Mouse (Mus musculus): ENCODE measurements around the gene Dagla. TPM values are rescaled to one million over a fixed set of nuclear protein-coding genes. Genes with fewer than 3 reads are reported as not detected.
A peak's percentile ranks its signal among the peaks of the same experiment; 100 is the strongest.

The Dagla gene
- polyA plus RNA-seq, 1 experiment from 2014 or later, result 0.17 TPM

DNA sequence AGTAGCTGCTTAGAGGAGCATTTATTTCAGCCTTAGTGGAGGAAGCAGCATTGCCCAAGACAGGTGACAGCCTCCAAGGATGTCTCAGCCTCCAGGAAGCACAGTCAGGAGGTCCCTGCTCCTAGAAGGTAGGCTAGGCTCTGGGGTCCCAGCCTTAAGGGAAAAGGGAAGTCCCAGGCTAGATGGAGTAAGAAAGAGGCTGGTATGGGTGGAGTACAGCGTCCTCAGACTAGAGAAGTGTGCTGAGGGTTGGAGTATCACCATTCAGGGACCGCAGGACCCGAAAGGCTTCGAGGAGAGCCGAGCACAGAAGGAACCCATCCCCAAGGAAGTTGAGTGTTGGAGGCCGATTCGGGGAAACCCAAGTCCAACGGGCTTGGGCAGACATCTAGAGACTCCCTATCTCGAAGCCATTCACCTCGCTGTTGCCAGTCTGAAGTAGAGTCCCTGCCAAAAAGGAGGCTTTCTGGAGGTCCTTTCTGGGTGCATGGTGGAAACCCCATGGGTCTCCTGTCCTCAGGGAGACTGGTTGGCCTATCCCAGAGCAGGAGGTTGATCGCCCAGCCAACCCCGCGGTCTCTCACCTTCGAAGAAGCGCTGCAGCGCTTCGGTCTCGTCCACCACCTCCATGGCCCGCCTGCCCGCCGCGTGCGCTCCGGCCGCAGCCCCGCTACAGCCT, 64.6 kb downstream of the Dagla start:
- peak; percentile 32 for DNase-seq (ENCODE audit: low spot score)

DNA sequence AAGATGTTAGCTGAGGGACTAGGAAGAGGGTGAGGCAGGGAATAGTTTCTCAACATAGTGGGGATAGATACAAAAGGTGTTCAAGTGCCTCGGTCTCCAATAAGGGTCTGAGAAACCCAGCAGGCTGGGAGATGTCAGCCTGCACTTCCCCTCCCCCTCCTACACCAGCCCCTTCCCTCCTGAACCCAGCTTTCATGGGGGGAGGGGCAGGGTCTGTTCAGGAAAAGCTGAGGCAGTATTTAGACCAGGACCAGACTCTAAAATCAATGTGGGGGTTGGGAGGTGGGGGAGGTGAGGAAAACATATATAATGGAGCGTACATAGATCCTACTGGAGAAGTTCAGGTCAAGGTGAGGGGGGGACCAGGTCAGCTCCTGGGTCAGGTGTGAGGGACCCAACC, 65.3 kb downstream of the Dagla start:
- DNase-seq (ENCODE audit: low spot score), result no peak

DNA sequence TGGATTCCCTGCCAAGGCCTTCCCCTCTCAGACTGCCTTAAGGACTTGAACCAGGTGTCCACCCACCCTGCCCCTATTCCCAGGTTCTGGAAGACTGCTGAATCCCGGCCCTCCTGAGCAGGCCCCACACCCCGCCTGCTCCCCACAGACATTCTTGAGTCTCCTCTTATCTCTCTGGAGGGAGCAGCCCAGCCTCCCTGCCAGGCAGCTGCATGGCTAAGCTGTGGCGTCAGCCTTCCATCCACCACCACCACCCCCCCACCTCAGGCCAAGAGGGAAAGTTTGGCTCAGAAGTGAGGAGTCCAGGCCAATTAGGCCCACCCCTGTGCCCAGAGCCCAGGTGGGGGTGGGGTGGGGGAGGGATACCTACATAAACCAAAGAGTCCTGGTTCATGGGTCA, 66.2 kb downstream of the Dagla start:
- DNase-seq (ENCODE audit: low spot score), result no peak

DNA sequence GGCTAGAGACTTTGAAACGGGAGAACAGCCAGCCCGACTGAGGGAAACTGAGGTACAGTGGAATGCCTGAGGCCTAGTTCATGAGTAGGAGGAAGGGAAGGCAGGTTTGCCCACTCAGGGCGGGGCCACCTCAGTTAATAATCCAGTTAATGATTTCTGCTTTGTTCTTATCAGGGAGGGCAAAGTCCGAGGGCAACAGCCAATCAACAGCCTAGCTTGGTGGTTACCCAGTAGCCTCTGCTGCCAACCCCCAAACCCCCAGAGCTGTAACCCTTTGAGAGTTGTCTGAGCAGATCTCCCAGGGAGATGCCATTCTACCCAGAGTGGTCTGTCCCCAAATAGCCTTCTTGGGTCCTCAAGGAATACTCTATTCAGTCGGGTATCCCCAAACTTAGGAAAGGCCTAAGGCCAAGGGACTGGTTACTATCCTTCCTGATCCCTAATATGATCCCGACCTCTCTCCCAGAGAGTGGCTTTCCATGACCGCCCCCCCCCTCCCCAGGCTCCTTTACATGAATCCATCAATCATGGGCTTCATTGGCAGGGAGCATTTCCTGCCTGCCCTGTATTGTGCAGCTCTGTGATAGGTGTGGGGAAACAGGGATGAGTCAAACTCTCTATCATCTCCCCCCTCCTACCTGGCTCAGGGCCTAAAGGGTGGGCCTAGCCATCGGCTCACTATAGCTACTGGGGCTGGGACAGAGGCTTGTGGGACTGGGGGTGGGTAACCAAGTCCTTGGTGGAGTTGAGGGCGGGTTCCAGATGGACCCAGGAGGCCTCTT, 68.7 kb downstream of the Dagla start:
- no peak for DNase-seq (ENCODE audit: low spot score)

DNA sequence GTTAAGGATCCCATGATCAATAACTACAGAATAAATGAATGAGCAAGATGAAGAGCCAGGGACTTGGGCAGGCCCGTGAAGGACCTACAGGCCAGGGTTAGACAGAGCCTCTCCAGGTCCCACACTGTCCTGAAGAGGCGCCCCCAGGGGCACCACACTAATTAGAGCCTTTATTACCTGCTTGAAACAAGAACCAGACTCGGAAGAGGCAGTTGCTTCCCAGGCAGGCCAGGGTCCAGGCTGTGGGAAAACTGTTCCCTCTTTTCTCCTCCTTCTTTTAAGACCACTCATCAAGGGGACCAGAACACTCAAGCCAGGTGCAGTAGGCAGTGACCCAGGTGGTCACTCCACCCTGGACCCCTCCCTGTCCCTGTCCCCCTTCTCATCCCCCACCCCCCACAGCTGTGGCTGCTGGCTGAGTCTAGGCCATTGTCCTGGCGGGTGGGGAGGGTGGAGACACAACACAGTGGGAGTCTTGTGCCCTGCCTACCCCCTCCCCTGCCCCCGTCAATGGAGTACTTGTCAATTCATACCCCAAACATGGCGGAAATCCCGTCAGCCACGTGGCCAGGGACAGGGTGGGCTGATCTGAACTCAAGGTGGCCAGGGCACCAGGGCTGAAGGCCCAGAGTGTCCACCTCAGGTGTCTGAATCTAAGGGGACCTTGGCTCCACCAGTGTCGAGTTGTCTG, 72.2 kb downstream of the Dagla start:
- no peak for DNase-seq (ENCODE audit: low spot score)

DNA sequence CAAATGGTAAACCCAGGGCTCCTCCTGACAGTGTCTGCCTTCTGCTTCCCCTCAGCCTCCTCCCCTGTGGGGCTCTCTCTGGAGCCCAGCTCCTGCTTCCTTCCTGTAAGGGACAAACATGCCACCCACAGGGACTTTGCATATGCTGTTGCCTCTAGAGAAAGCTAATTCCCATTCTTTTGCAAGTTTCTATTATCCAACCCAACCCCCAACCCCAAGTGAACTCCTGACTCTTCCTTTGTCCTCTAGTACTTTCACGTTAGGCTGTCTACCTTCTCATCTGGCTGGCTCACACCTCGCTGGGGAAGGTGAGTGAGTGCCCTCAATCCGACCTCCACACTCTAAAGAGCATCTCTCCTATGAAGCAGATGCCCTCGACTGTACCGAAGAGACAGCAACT, 72.8 kb downstream of the Dagla start:
- no peak for DNase-seq (ENCODE audit: low spot score)

DNA sequence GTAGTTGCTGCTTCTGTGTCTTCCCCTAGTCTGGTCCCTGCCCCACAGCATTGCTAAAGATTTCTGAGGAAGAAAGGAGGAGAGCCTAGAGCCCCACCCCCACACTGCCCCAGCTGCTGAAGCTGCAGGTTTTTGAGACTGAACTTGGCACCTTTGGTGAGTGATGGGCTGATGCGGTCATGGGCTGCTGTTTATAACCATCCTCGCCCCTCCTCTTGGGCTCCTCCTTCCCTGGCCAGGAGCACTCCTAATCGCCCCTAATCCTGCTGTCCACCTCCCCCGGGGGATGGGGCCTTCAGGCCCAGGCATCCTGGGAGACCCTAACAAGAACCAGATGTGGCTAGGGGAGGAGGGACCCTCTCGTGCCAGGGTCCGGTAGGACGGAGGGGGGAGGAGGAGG, 73.7 kb downstream of the Dagla start:
- DNase-seq (ENCODE audit: low spot score), result no peak

DNA sequence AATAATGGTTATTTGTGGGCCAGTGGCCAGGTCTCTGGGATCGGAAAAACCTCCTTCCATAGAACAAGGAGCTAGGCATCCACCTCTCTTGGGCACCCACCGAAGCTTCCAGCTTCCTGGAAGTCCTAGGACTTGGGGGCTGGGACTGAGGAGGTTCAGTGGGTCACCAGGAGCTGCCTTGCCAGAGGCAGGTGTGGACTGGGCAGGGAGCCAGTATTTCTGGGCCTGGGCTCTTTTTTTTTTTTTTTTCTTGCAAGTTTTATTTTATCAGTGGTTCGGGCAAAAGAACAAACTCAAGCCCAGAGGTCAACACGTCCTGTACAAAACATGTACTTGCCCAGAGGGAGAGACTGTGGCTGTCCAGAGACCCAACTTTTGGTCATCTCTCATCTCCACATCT, 78.9 kb downstream of the Dagla start:
- DNase-seq (ENCODE audit: low spot score), result no peak

DNA sequence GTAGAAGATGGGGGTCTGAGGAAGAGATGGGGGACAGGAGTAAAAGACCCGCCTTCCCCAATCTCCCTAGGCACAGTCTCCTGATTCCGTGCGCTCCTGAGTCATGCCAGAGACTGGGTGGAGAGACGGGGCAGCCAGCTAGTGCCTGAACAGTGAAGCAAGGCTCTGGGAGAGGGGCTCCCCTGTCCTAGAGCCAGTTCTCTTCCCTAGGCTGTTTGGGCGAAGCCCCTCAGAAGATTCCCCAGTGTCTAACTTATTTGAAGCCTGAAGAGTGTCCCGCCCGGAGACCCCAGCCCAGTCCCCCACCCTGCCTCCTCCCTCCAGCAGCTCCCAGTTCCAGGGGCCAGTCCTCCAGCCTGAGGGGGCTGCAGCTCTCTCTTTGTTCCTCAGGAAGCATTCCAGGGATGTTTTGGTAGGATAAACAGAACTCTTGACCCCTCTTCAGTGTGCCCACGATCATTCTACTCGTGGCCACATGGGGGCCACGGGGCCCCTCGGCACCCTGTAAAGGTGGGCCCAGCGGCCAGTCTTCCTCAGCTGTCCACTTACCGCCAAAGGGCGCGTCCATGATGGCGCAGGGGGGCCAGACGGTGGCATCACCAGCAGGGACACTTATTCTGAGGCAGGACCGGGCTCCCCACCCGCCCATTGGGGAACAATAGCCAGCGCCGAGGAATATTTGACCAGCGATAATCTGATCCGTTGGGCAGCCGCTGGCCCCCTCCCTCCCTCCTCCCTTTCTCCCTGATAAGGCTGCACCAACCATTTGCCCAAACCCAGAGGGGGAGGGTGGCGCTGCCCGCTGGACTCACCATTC, 79.8 kb downstream of the Dagla start:
- DNase-seq (ENCODE audit: low spot score), result no peak

DNA sequence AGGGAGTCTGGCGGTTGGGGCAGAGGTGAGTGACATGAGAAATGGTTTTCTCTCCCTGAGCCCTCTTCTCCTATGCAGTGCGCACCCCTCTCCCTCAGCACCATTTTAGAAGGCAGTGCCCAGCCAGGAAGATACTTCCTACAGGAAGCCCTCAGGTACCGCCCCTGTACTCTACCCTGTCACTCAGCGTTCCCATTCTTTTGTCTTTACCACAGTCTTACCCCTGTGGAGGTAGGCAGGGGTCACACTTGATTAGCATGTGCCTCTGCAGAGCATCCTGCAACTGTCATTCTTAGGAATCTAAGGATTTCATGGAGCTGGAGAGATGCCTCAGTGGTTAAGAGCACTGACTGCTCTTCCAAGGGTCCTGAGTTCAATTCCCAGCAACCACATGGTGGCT, 81.1 kb downstream of the Dagla start:
- no peak for DNase-seq (ENCODE audit: low spot score)

DNA sequence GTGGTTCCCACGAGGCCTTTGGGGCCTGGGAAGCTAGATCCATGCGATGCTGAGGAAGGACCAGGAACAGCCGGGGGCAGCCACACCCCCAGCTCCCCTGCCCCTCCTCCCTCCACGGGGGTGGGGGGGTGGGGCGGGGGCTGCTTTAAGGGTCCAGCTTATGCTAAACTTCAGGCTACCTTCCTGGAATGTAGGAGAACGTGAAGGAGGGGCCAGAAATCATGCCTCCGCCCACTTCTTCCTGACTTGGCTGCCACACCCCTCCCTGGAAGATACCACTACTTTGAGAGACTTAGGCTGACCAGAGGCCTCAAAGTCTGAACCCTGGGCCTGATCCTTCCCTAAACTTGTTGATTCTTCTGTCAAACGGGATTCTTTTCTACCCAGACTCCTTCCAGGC, 82.0 kb downstream of the Dagla start:
- DNase-seq (ENCODE audit: low spot score), result no peak

DNA sequence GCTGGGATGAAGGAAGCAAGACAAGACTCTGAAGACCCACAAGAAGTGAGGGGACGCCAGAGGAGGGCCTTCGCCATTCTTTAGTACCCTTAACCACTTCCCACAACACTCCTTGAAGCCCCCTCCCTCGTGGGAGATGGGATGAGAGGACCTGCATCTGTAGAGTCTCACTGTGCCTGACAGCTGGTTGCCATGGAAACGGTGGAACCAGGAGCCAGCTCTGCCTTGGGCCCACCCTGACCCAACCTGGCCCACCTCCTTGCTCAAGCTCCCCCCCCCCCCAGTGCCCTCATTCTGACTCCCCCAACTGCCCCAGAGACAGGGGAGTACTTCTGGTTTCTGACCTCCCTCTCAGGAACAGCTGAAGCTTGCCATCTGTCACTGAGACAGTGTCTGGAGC, 83.1 kb downstream of the Dagla start:
- DNase-seq (ENCODE audit: low spot score), result no peak

DNA sequence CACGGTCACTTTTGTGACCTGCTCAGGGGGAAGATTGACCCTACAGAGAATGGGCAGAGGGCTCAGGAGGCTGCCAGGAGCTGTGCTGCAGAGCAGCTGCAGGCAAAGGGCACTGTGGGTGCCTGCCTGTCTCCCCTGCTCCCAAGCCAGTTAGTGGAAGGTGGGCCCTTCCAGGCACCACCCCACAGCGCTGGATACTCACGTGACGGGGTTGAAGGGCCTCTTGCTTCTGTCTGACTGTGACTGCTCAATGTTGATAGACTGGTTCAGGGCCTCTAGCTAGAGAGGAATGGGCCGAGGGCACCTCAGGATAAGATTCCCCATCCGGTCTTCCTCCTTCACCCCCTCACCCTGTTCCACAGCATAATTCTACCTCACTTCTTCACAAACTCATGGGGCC, 85.1 kb downstream of the Dagla start:
- no peak for DNase-seq (ENCODE audit: low spot score)

DNA sequence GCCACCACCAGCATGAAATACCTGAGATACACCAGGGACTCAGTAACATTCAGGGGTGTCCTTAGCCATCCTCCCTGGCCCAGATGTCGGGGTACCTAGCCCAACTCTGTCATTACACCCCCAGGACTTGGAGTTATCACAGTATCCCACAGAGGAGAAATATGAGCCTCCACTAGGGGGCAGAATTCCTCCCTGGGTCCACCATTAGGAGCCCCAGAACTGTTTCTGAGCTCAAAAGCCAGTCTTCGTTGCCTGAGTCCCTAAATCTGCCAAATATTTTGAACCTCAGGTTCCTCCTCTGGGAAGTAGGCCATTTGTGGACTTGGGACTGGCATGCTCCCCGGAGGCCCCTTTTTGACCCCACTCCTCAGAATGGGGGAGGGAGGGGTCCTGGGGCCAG, 85.6 kb downstream of the Dagla start:
- DNase-seq (ENCODE audit: low spot score), result peak; percentile 49

DNA sequence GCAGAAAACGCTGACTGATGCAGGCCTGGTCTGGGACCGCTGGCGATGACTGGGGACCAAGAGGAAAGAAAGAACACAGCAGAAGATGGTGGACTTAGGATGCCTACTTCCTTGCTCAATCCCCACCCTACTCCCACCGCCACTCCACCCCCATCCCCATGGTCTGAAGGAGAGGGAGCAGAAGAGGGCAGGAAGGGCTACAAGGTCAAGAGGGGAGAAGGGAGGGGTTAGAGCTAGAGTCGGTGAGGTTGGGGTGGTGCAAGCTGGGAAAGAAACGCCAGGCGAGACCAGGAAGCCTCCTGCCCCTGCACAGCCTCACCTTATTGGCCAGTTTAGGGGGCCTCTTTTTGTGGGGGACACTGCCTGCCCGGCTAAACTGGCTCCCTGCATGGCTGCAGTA, 88.6 kb downstream of the Dagla start:
- no peak for DNase-seq (ENCODE audit: low spot score)

DNA sequence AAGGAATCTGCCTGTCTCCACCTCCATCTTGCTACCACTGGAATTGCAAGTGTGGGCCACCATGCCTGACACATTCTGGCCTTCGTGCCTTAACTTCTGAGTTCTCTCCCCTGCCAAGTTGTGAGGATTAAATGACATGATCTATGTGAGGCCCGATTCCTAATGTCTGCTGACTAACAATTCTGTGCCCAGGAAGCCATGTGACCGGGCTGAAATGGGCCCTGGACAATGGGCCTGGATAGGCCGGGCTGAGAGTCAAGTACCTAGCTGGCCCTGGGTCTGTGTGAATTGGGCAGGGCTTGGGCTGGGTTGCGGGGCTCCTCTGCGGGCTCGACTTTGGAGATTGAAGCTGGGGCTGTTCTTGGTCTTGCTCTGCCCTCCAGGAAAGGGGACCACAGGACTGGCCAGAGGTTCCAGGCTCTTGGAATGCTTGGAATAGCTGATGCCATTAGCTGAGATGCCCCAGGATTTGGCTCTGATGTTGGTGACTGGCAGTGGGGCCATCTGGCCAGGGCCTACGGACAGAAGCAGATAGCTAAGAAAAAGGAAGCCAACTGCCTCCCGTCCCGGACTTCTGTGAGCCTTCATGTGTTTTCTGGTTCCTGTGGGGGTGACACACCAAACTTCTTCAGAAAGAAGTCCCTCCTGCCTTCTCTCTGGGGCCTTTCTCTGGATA, 90.7 kb downstream of the Dagla start:
- no peak for DNase-seq (ENCODE audit: low spot score)

DNA sequence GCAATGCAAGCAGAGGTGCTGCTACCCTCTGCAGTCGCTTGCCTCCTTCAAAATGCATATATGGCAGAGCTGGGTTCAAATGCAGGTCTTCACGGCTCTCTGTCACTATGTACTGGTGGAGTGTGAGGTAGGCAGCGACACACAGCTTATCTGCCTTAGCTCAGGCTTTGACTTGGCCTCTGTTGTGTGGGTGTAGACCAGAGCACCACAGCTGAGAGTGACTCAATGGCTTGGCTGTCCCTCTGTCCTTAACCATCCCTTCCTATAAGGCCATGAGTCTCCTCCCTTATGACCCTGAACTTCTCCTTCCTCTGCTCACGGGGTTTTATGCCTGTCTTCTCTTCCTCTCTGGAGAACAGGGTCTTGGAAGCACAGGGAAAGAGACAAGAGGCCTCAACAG, 93.8 kb downstream of the Dagla start:
- no peak for DNase-seq (ENCODE audit: low spot score)

DNA sequence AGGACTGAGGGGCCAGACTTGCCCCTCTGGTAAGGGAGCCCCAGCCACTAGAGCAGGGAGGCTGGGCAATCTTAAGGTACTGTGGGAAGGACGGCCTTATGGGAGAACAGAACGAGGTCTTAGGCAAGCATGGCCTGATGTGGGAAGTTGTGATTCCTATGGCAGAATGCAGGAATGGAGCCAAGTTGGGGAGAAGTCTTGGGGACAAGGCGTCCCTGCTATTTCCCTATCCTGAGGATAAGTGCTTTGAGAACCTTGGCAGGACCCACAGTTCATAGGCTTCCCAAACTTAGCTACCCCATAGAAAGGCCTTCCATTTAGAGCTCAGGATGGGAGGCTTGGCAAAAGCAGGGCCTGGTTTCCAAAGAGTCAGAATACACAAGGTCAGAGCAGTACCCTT, 95.8 kb downstream of the Dagla start:
- no peak for DNase-seq (ENCODE audit: low spot score)

DNA sequence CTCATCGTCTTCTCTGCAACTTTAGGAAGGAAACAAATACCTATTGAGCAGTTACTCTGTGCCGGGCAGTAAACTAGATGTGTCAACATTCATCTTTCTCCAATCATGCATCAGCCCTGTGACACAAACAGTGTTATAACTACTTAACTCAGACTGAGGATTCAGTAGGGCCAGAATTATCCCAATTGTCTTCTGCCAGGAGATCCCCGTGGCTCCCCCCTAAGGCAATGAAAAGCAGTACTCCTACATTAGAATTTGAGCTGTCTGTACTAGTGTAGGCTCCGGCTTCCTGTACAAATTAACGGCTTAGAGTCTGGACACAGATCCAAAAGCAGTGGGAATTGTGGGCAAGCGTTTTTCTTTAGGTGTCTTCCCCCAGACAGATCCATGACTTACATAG, 99.6 kb downstream of the Dagla start:
- DNase-seq (ENCODE audit: low spot score), result no peak

DNA sequence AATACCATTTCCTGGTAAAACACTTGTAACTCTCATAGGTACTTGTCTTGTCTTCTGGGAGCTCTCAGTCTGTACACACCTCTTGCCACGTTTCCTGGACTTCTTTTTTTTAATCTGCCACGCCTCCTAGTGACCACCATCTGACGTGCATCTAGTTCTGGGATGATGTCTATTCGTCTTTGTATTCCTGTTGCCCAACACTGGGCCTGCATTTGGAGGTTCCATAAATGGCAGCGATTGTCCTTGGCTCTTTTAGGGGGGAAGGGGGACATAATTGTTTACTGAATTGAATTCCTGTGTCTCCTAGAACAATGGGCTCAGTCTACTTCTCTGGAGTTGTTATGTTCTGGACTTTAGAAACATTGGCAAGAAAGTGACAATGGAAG, 100.1 kb downstream of the Dagla start:
- peak; percentile 45 for DNase-seq (ENCODE audit: low spot score)

Data from thymus, postnatal 0 days (tissue).